Comparison of ENCODE assay signal across 7 mouse cellular contexts in genomic region chr5:38553953-38554352, GRCm38 (mm10). TPM values are rescaled to one million over a fixed set of nuclear protein-coding genes. Genes with fewer than 3 reads are reported as not detected.
DNase-seq lines count a peak whose midpoint lies in the region; ATAC-seq and TF ChIP-seq lines count a peak whose summit lies in the region.

No protein-coding gene starts in this region.

- peaks cover 9% of the 10 kb centered on the region for H3K4me1 ChIP-seq in kidney, adult 2 months (ENCODE audit: control insufficient read depth, insufficient read depth, low read length)
- H3K4me1 ChIP-seq in kidney, embryonic 16.5 days (ENCODE audit: insufficient read depth, low read length), result peaks cover 28% of the 10 kb centered on the region
- peaks cover 0 to 21% of the 10 kb centered on the region in 2 experiments; a peak in 2 of 4 replicates for H3K4me1 ChIP-seq in ES-E14 (ENCODE audit: control insufficient read depth in 2 of 2, insufficient read depth in 2 of 2, low read length in 2 of 2, poor library complexity in 1 of 2)
- H3K4me1 ChIP-seq in embryonic facial prominence, embryonic 15.5 days, result peaks cover 59% of the 10 kb centered on the region

- ATAC-seq in kidney, embryonic 16.5 days (ENCODE audit: low FRiP score, low TSS enrichment), result no peak
- no peak for ATAC-seq in embryonic facial prominence, embryonic 15.5 days (ENCODE audit: insufficient number of reproducible peaks, low FRiP score, low TSS enrichment, low read depth)

- no peak for TF ChIP-seq POLR2A in kidney, adult 2 months (IDR thresholded peaks at IDR 0.05; ENCODE audit: low read depth, low read length)

- no peaks in the 10 kb centered on the region for H3K9me3 ChIP-seq in kidney, embryonic 16.5 days (ENCODE audit: low read length)
- H3K9me3 ChIP-seq in ES-E14 (ENCODE audit: control insufficient read depth, insufficient read depth, low read depth, low read length), result no peaks in the 10 kb centered on the region
- no peaks in the 10 kb centered on the region for H3K9me3 ChIP-seq in embryonic facial prominence, embryonic 15.5 days (replicated peaks)

- no peak overlapping the region for H3K4me3 ChIP-seq in kidney, adult 2 months (ENCODE audit: insufficient read depth, low read depth, low read length)
- H3K4me3 ChIP-seq in kidney, embryonic 16.5 days (ENCODE audit: low read length), result no peak overlapping the region
- no peak overlapping the region for H3K4me3 ChIP-seq in ES-E14 (ENCODE audit: insufficient read depth in 1 of 2, low read depth in 1 of 2, low read length in 2 of 2, poor library complexity in 1 of 2, severe bottlenecking in 1 of 2)
- H3K4me3 ChIP-seq in embryonic facial prominence, embryonic 15.5 days (replicated peaks), result no peak overlapping the region

- WGBS in kidney, adult 2 months, result 23% methylated on average over 3 of the region's 3 CpGs
- 44% methylated on average over 3 of the region's 3 CpGs for WGBS in kidney, embryonic 16.5 days
- 20% methylated on average over 3 of the region's 3 CpGs for WGBS in embryonic facial prominence, embryonic 15.5 days

- no peak overlapping the region for H3K4me2 ChIP-seq in kidney, embryonic 16.5 days (replicated peaks; ENCODE audit: low read depth, low read length)
- no peak overlapping the region for H3K4me2 ChIP-seq in embryonic facial prominence, embryonic 15.5 days (replicated peaks)

- H3K36me3 ChIP-seq in kidney, adult 2 months (ENCODE audit: control insufficient read depth, insufficient read depth, low read length), result no peaks in the 10 kb centered on the region
- H3K36me3 ChIP-seq in kidney, embryonic 16.5 days (ENCODE audit: insufficient read depth, low read length), result peaks cover 65% of the 10 kb centered on the region
- peaks cover 49% of the 10 kb centered on the region; the same call in 1 of the 2 replicates for H3K36me3 ChIP-seq in ES-E14 (ENCODE audit: control insufficient read depth, insufficient read depth, low read length, poor library complexity, severe bottlenecking)
- peaks cover 53% of the 10 kb centered on the region for H3K36me3 ChIP-seq in embryonic facial prominence, embryonic 15.5 days

- no peak for TF ChIP-seq CTCF in kidney, adult 2 months (conservative IDR thresholded peaks at IDR 0.05; ENCODE audit: insufficient read depth, insufficient read length, low read depth, low read length)

- H3K9ac ChIP-seq in kidney, embryonic 16.5 days (replicated peaks; ENCODE audit: low read length), result no peak overlapping the region
- peak overlapping the region; percentile 28; the same call in 1 of the 2 replicates for H3K9ac ChIP-seq in ES-E14 (ENCODE audit: insufficient read depth, low read depth, low read length, poor library complexity, severe bottlenecking)
- H3K9ac ChIP-seq in embryonic facial prominence, embryonic 15.5 days, result no peak overlapping the region

- H3K27me3 ChIP-seq in kidney, adult 2 months (replicated peaks; ENCODE audit: control insufficient read depth, insufficient read depth, low read length), result no peaks in the 10 kb centered on the region
- H3K27me3 ChIP-seq in kidney, embryonic 16.5 days (ENCODE audit: insufficient read depth, low read length), result no peaks in the 10 kb centered on the region
- H3K27me3 ChIP-seq in embryonic facial prominence, embryonic 15.5 days, result no peaks in the 10 kb centered on the region

- no peak overlapping the region for H3K27ac ChIP-seq in kidney, adult 2 months (ENCODE audit: insufficient read depth, low read depth, low read length)
- no peak overlapping the region for H3K27ac ChIP-seq in kidney, embryonic 16.5 days (ENCODE audit: low read length)
- H3K27ac ChIP-seq in ES-E14 (ENCODE audit: insufficient read depth, low read depth, low read length, poor library complexity, severe bottlenecking), result peak overlapping the region; percentile 46
- peak overlapping the region; percentile 25; the same call in 1 of the 2 replicates for H3K27ac ChIP-seq in embryonic facial prominence, embryonic 15.5 days (replicated peaks)

- in situ Hi-C loops in ES-E14 (cut with MboI; ENCODE audit: low sequenced_read_pairs in 2 of 2, unreplicated experiment in 2 of 2), result no loop called here

- peak; percentile 45 for DNase-seq in kidney, adult 2 months
- DNase-seq in ES-E14 (ENCODE audit: low read depth, low spot score) (peak; percentile 71), liver (no peak)
- peak; percentile 74 for DNase-seq in adrenal gland, adult 2 months
- DNase-seq in layer of hippocampus, adult 8-10 months (ENCODE audit: low spot score in 2 of 2), result no peak

TF ChIP-seq in ES-E14, 5 proteins besides CTCF, POLR2A, EP300 and RAD21:
- peak; percentile 81 for TF ChIP-seq MAFK (IDR thresholded peaks at IDR 0.05; ENCODE audit: insufficient read depth, low read depth, low read length)
- TF ChIP-seq HCFC1 (IDR thresholded peaks at IDR 0.05; ENCODE audit: borderline replicate concordance, insufficient read depth, low read length), result no peak

RNA-seq across cellular contexts. Expression of gene Wdr1, which starts 9.1 kb away (rescaled TPM):
- polyA plus RNA-seq in kidney, adult 2 months (2012; rRNA removed), result 115 and 122 TPM in 2 replicates
- polyA plus RNA-seq in kidney, embryonic 16.5 days (2015; fragmentation: Nextera tagmentation; extraction: Ambion mirVana), result 236 and 251 TPM in 2 replicates
- total RNA-seq in ES-E14 (2012; rRNA removed), result 165 and 232 TPM in 2 replicates
- 100 to 1,000 TPM; 149 to 155 TPM for total RNA-seq in adrenal gland, adult 2 months (2021)
- polyA plus RNA-seq in adrenal gland, adult 2 months (2012; rRNA removed), result 62.9 and 65.8 TPM in 2 replicates
- 223 and 232 TPM in 2 replicates for polyA plus RNA-seq in embryonic facial prominence, embryonic 15.5 days (2015; fragmentation: Nextera tagmentation; extraction: Ambion mirVana)
- total RNA-seq in layer of hippocampus, adult 8-10 months (2022), result 100 to 1,000 TPM; 214 to 223 (median 220) TPM

RNA-seq across cellular contexts. Expression of gene Slc2a9, which starts 51.0 kb away (rescaled TPM):
- 9.7 and 11.1 TPM in 2 replicates for polyA plus RNA-seq in kidney, adult 2 months (2012; rRNA removed)
- polyA plus RNA-seq in kidney, embryonic 16.5 days (2015; fragmentation: Nextera tagmentation; extraction: Ambion mirVana), result 1.8 and 2.4 TPM in 2 replicates
- 0.71 and 0.74 TPM in 2 replicates for total RNA-seq in ES-E14 (2012; rRNA removed)
- total RNA-seq in adrenal gland, adult 2 months (2021), result 1 to 10 TPM; 1.3 to 2.1 TPM
- polyA plus RNA-seq in adrenal gland, adult 2 months (2012; rRNA removed), result 2.3 and 2.8 TPM in 2 replicates
- 1.3 and 1.5 TPM in 2 replicates for polyA plus RNA-seq in embryonic facial prominence, embryonic 15.5 days (2015; fragmentation: Nextera tagmentation; extraction: Ambion mirVana)
- total RNA-seq in layer of hippocampus, adult 8-10 months (2022), result 1 to 10 TPM; 1.9 to 5.3 (median 4.3) TPM

Comparison
In these comparisons a context has a peak if more than half of its experiments do, and no peak if none do; other contexts are left out.
1. DNase-seq: peak in kidney, adult 2 months (single experiment), ES-E14 (single experiment) and adrenal gland, adult 2 months (single experiment); none in liver (single experiment) and layer of hippocampus, adult 8-10 months (0 of 2).
2. H3K27ac ChIP-seq: peak in ES-E14 (single experiment) and embryonic facial prominence, embryonic 15.5 days (single experiment); none in kidney, adult 2 months (single experiment) and kidney, embryonic 16.5 days (single experiment).